Mouse (Mus musculus): Measurements from ENCODE around the gene Ears2.

DNA sequence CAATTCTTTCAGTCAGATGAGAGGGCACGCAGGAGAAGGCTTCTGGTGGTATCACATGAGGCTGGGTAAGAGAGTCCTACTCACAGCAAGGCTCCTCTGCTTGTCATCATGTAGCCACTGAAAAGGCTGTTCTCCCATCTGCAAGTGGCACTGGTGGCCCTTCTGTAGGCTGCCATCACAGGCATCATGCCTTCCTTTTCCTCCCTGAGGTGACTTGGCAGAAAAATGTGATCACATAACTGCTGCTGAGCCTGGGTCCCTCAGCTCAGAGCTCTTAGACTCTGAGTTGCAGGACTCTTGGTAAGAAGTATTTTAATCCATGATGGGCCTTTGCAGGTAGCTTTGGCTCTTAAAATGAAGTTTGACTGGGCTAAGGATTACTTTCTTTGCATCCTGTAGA, 14.0 kb upstream of the Ears2 start:
- TF ChIP-seq EP300 (IDR thresholded peaks at IDR 0.05; ENCODE audit: low read depth), result no peak
- no peak for TF ChIP-seq CTCF (IDR thresholded peaks at IDR 0.05; ENCODE audit: low read depth)
